Mouse (Mus musculus) embryonic facial prominence, embryonic 10.5 days (tissue): ENCODE results near the gene Psmd5. TPM values are rescaled to one million over a fixed set of nuclear protein-coding genes. Genes with fewer than 3 reads are reported as not detected.

ENCODE experiments used
- DNase-seq: peaks from one replicate; pipeline ENCODE4 v3.0.0-alpha.2; 2017; ENCODE audit warnings: low spot score
- H3K27ac ChIP-seq: fragments of 300-500 bp; sonication (generic); replicated peaks from 2 replicates; pipeline ENCODE4 v1.5.1; 2016; ENCODE audit warnings: mild to moderate bottlenecking
- H3K27me3 ChIP-seq: fragments of 300-500 bp; sonication (generic); replicated peaks from 2 replicates; pipeline ENCODE4 v1.6.1; 2016; ENCODE audit warnings: low read depth, mild to moderate bottlenecking; ENCODE audit not compliant: poor library complexity, severe bottlenecking
- H3K36me3 ChIP-seq: fragments of 300-500 bp; sonication (generic); replicated peaks from 2 replicates; pipeline ENCODE4 v1.6.1; 2016; ENCODE audit warnings: mild to moderate bottlenecking, moderate library complexity
- H3K4me1 ChIP-seq: fragments of 300-500 bp; sonication (generic); 2 replicates; pipeline ENCODE4 v1.6.1; 2016
- H3K4me3 ChIP-seq: fragments of 300-500 bp; sonication (generic); 2 replicates; pipeline ENCODE4 v1.5.1; 2016; ENCODE audit warnings: mild to moderate bottlenecking, moderate library complexity
- H3K9me3 ChIP-seq: fragments of 300-500 bp; sonication (generic); 2 replicates; pipeline ENCODE4 v1.6.1; 2016; ENCODE audit warnings: mild to moderate bottlenecking
- WGBS: fragments of 180-500 bp; shearing (Covaris S2); methylation state at CpG from one replicate; pipeline ENCODE4 v1.1.7; 2016; 5-methylcytosine and 5-hydroxymethylcytosine counted together
- polyA plus RNA-seq: library from polyadenylated mRNA; unstranded; fragments of >200 nt; fragmentation: Nextera tagmentation; extraction: Ambion mirVana; gene quantifications from 2 replicates; pipeline ENCODE4 v1.2.1, GENCODE M21; 2016

The Psmd5 gene
- polyA plus RNA-seq: 127 and 133 TPM in 2 replicates

GRCm38 (mm10) chr2:34874816-34875345 lies at the start of gene Psmd5:
Psmd5 (minus strand) TSS chr2:34874968.
- H3K9me3 ChIP-seq: no peaks in the 10 kb centered on the region
- H3K4me1 ChIP-seq: peaks cover 19% of the 10 kb centered on the region
- peaks cover 45% of the 10 kb centered on the region for H3K27me3 ChIP-seq
- WGBS: 18% methylated on average over 8 of the region's 8 CpGs
- H3K36me3 ChIP-seq: no peaks in the 10 kb centered on the region
- H3K4me3 ChIP-seq: peak within 1 kb of the TSS; percentile 43
- no peak for DNase-seq
- 0 out of 2 replicates have a peak within 1 kb of the TSS, but pooled peaks have one; percentile 2 for H3K27ac ChIP-seq

GRCm38 (mm10) chr2:34922729-34923128 lies 48.0 kb upstream of the Psmd5 start:
- no peak overlapping the region for H3K4me3 ChIP-seq
- peaks cover 22% of the 10 kb centered on the region for H3K4me1 ChIP-seq
- H3K36me3 ChIP-seq: no peaks in the 10 kb centered on the region
- no peaks in the 10 kb centered on the region for H3K27me3 ChIP-seq
- no peak for DNase-seq
- 17% methylated on average over 2 of the region's 2 CpGs for WGBS
- H3K9me3 ChIP-seq: no peaks in the 10 kb centered on the region
- no peak overlapping the region for H3K27ac ChIP-seq

- Histone ChIP-seq H3K27ac (no peak overlapping the region), H3K9me3 (no peaks in the 10 kb centered on the region), H3K4me3 (no peak overlapping the region), H3K4me1 (peaks cover 16% of the 10 kb centered on the region), H3K36me3 (no peaks in the 10 kb centered on the region), H3K27me3 (peaks cover 22% of the 10 kb centered on the region)
- DNase-seq: no peak
- 62% methylated on average over 2 of the region's 2 CpGs for WGBS
These were observed 45.4 kb upstream of the Psmd5 start for GRCm38 (mm10) chr2:34920144-34920543.

GRCm38 (mm10) chr2:34915103-34915502 lies 40.3 kb upstream of the Psmd5 start:
- DNase-seq: no peak
- peak overlapping the region; percentile 77; the same call in 1 of the 2 replicates for H3K4me3 ChIP-seq
- no peaks in the 10 kb centered on the region for H3K9me3 ChIP-seq
- H3K27ac ChIP-seq: no peak overlapping the region
- H3K36me3 ChIP-seq: no peaks in the 10 kb centered on the region
- peaks cover 27% of the 10 kb centered on the region for H3K4me1 ChIP-seq
- H3K27me3 ChIP-seq: peaks cover 71% of the 10 kb centered on the region
- WGBS: 44% methylated on average over 2 of the region's 2 CpGs

- no peak for DNase-seq
- Histone ChIP-seq H3K9me3 (no peaks in the 10 kb centered on the region), H3K27ac (no peak overlapping the region), H3K4me3 (peak overlapping the region; percentile 77), H3K27me3 (peaks cover 74% of the 10 kb centered on the region), H3K4me1 (peaks cover 27% of the 10 kb centered on the region), H3K36me3 (no peaks in the 10 kb centered on the region)
- 7% methylated on average over 2 of the region's 2 CpGs for WGBS
These were observed 40.0 kb upstream of the Psmd5 start for GRCm38 (mm10) chr2:34914823-34915082.

GRCm38 (mm10) chr2:34914069-34914822 lies 39.5 kb upstream of the Psmd5 start:
- WGBS: 3% methylated on average over 48 of the region's 50 CpGs
- peak overlapping the region; percentile 63 for H3K27ac ChIP-seq
- H3K27me3 ChIP-seq: peaks cover 79% of the 10 kb centered on the region
- H3K36me3 ChIP-seq: no peaks in the 10 kb centered on the region
- H3K9me3 ChIP-seq: no peaks in the 10 kb centered on the region
- H3K4me3 ChIP-seq: peak overlapping the region; percentile 77
- peak; percentile 66 for DNase-seq
- peaks cover 27% of the 10 kb centered on the region for H3K4me1 ChIP-seq

- peak within 1 kb of the TSS; percentile 77 for H3K4me3 ChIP-seq
- peaks cover 81% of the 10 kb centered on the region for H3K27me3 ChIP-seq
- under 1% methylated on average over 64 of the region's 64 CpGs for WGBS
- no peaks in the 10 kb centered on the region for H3K36me3 ChIP-seq
- peak within 1 kb of the TSS; percentile 63 for H3K27ac ChIP-seq
- peak; percentile 55 for DNase-seq
- H3K9me3 ChIP-seq: no peaks in the 10 kb centered on the region
- H3K4me1 ChIP-seq: peaks cover 27% of the 10 kb centered on the region
These were observed 38.7 kb upstream of the Psmd5 start, which contains the start of gene Phf19 for GRCm38 (mm10) chr2:34913218-34914068. Phf19 (minus strand) TSS chr2:34914026.

GRCm38 (mm10) chr2:34912613-34913012 lies 37.8 kb upstream of the Psmd5 start:
- peaks cover 86% of the 10 kb centered on the region for H3K27me3 ChIP-seq
- H3K4me1 ChIP-seq: peaks cover 27% of the 10 kb centered on the region
- DNase-seq: no peak
- H3K36me3 ChIP-seq: no peaks in the 10 kb centered on the region
- no peaks in the 10 kb centered on the region for H3K9me3 ChIP-seq
- WGBS: 40% methylated on average over 7 of the region's 7 CpGs
- no peak overlapping the region for H3K27ac ChIP-seq
- peak overlapping the region; percentile 77 for H3K4me3 ChIP-seq

- H3K27me3 ChIP-seq: peaks cover 85% of the 10 kb centered on the region
- peaks cover 31% of the 10 kb centered on the region for H3K4me1 ChIP-seq
- no peak overlapping the region for H3K27ac ChIP-seq
- no peaks in the 10 kb centered on the region for H3K36me3 ChIP-seq
- no peak for DNase-seq
- no peak overlapping the region for H3K4me3 ChIP-seq
- WGBS: 84% methylated on average over 5 of the region's 5 CpGs
- no peaks in the 10 kb centered on the region for H3K9me3 ChIP-seq
These were observed 37.1 kb upstream of the Psmd5 start for GRCm38 (mm10) chr2:34911871-34912270.

- H3K27ac ChIP-seq: no peak overlapping the region
- no peak overlapping the region for H3K4me3 ChIP-seq
- DNase-seq: no peak
- H3K9me3 ChIP-seq: no peaks in the 10 kb centered on the region
- H3K4me1 ChIP-seq: peaks cover 37% of the 10 kb centered on the region
- WGBS: 84% methylated on average over 4 of the region's 4 CpGs
- H3K36me3 ChIP-seq: no peaks in the 10 kb centered on the region
- H3K27me3 ChIP-seq: peaks cover 73% of the 10 kb centered on the region
These were observed 35.0 kb upstream of the Psmd5 start for GRCm38 (mm10) chr2:34909719-34910118.

- DNase-seq: no peak
- H3K4me1 ChIP-seq: peaks cover 24% of the 10 kb centered on the region
- peaks cover 46% of the 10 kb centered on the region for H3K27me3 ChIP-seq
- H3K4me3 ChIP-seq: no peak overlapping the region
- WGBS: 55% methylated on average over 12 of the region's 12 CpGs
- no peaks in the 10 kb centered on the region for H3K36me3 ChIP-seq
- H3K27ac ChIP-seq: no peak overlapping the region
- no peaks in the 10 kb centered on the region for H3K9me3 ChIP-seq
These were observed 32.3 kb upstream of the Psmd5 start for GRCm38 (mm10) chr2:34906861-34907604.

- DNase-seq: no peak
- 67% methylated on average over 6 of the region's 6 CpGs for WGBS
- H3K36me3 ChIP-seq: no peaks in the 10 kb centered on the region; the same call in 1 of the 2 replicates
- H3K4me1 ChIP-seq: peaks cover 24% of the 10 kb centered on the region
- no peak overlapping the region for H3K27ac ChIP-seq
- no peaks in the 10 kb centered on the region for H3K9me3 ChIP-seq
- peaks cover 40% of the 10 kb centered on the region for H3K27me3 ChIP-seq
- H3K4me3 ChIP-seq: no peak overlapping the region
These were observed 31.7 kb upstream of the Psmd5 start for GRCm38 (mm10) chr2:34906426-34906825.
